Mouse (Mus musculus): ENCODE results near the gene Acot2.
A peak's percentile ranks its signal among the peaks of the same experiment; 100 is the strongest.
"Not testable (repeated sequence)": the region's sequence is repeated elsewhere in the genome, so short reads cannot be mapped to it uniquely, and the experiment has no call there.

Gene Acot2

GRCm38 (mm10) chr12:83987583-83988441 is at the start of gene Acot2:
TSS of gene Acot2 (plus strand) at chr12:83987861.
- DNase-seq (ENCODE audit: low spot score), result peak; percentile 60

GRCm38 (mm10) chr12:83938592-83938991 is 49.1 kb upstream of the Acot2 start:
- not testable (repeated sequence) for DNase-seq (ENCODE audit: low spot score)

GRCm38 (mm10) chr12:83939332-83939731 is 48.3 kb upstream of the Acot2 start:
- no peak for DNase-seq (ENCODE audit: low spot score)

GRCm38 (mm10) chr12:83940031-83940430 is 47.6 kb upstream of the Acot2 start:
- DNase-seq (ENCODE audit: low spot score), result no peak

GRCm38 (mm10) chr12:83941938-83942337 is 45.7 kb upstream of the Acot2 start:
- no peak for DNase-seq (ENCODE audit: low spot score)

- no peak for DNase-seq (ENCODE audit: low spot score)
Measured at GRCm38 (mm10) chr12:83947260-83947811, 40.3 kb upstream of the Acot2 start.

GRCm38 (mm10) chr12:83949043-83949442 is 38.6 kb upstream of the Acot2 start:
- DNase-seq (ENCODE audit: low spot score), result no peak

- DNase-seq (ENCODE audit: low spot score), result no peak
Measured at GRCm38 (mm10) chr12:83949776-83950492, 37.7 kb upstream of the Acot2 start.

GRCm38 (mm10) chr12:83950493-83950839 is 37.2 kb upstream of the Acot2 start, which contains the start of gene Riox1:
TSS of gene Riox1 (plus strand) at chr12:83950608.
- DNase-seq (ENCODE audit: low spot score), result peak; percentile 61

GRCm38 (mm10) chr12:83950840-83951701 is 36.6 kb upstream of the Acot2 start:
- DNase-seq (ENCODE audit: low spot score), result no peak

GRCm38 (mm10) chr12:83951711-83952575 is 35.7 kb upstream of the Acot2 start:
- no peak for DNase-seq (ENCODE audit: low spot score)

- DNase-seq (ENCODE audit: low spot score), result no peak
Measured at GRCm38 (mm10) chr12:83958278-83958677, 29.4 kb upstream of the Acot2 start.

- no peak for DNase-seq (ENCODE audit: low spot score)
Measured at GRCm38 (mm10) chr12:83965235-83965634, 22.4 kb upstream of the Acot2 start.

- peak; percentile 59 for DNase-seq (ENCODE audit: low spot score)
Measured at GRCm38 (mm10) chr12:83972117-83972516, 15.5 kb upstream of the Acot2 start.

- no peak for DNase-seq (ENCODE audit: low spot score)
Measured at GRCm38 (mm10) chr12:83978862-83979261, 8.8 kb upstream of the Acot2 start.

GRCm38 (mm10) chr12:83981615-83982014 is 6.0 kb upstream of the Acot2 start:
- DNase-seq (ENCODE audit: low spot score), result no peak

GRCm38 (mm10) chr12:83984752-83985151 is 2.9 kb upstream of the Acot2 start, which contains the start of gene Heatr4:
TSS of gene Heatr4 (minus strand) at chr12:83984852.
- no peak for DNase-seq (ENCODE audit: low spot score)

- no peak for DNase-seq (ENCODE audit: low spot score)
Measured at GRCm38 (mm10) chr12:83987242-83987582, 449 bp upstream of the Acot2 start.

- no peak for DNase-seq (ENCODE audit: low spot score)
Measured at GRCm38 (mm10) chr12:83988483-83988882, 822 bp downstream of the Acot2 start.

- DNase-seq (ENCODE audit: low spot score), result no peak
Measured at GRCm38 (mm10) chr12:83989378-83989777, 1.7 kb downstream of the Acot2 start.

- no peak for DNase-seq (ENCODE audit: low spot score)
Measured at GRCm38 (mm10) chr12:83997221-83997620, 9.6 kb downstream of the Acot2 start.
